Mouse (Mus musculus) cerebellum, adult 8-10 months (tissue): Measurements from ENCODE around the gene Insr.
"Not testable (repeated sequence)": the region's sequence is repeated elsewhere in the genome, so short reads cannot be mapped to it uniquely, and the experiment has no call there.

Experiments
- DNase-seq: peaks from one replicate; pipeline ENCODE4 v3.0.0; 2022

Insr gene

GRCm38 (mm10) chr8:3177440-3177839 is 102.0 kb downstream of the Insr start:
- DNase-seq, result no peak

GRCm38 (mm10) chr8:3172246-3172645 is 107.2 kb downstream of the Insr start:
- no peak for DNase-seq

GRCm38 (mm10) chr8:3146506-3146905 is 132.9 kb downstream of the Insr start:
- DNase-seq, result no peak

- DNase-seq, result not testable (repeated sequence)
These were observed 179.0 kb downstream of the Insr start for GRCm38 (mm10) chr8:3100416-3100815.
